Mouse (Mus musculus) inflammation-experienced regulatory T-cells, adult 6 months (primary cell): ENCODE measurements around the gene Naaa. TPM values are rescaled to one million over a fixed set of nuclear protein-coding genes. Genes with fewer than 3 reads are reported as not detected.

Source experiments
- ATAC-seq: one replicate; pipeline ENCODE4 v1.8.0; 2017
- polyA plus RNA-seq, 3 experiments: library from polyadenylated mRNA; unstranded; fragments of 100-300 nt; shearing (Covaris generic); gene quantifications; one replicate each; pipeline ENCODE4 v1.2.1; 2017

Gene Naaa
- polyA plus RNA-seq, 3 experiments from 2014 or later = 10.3 to 13.2 (median 11.2) TPM

DNA sequence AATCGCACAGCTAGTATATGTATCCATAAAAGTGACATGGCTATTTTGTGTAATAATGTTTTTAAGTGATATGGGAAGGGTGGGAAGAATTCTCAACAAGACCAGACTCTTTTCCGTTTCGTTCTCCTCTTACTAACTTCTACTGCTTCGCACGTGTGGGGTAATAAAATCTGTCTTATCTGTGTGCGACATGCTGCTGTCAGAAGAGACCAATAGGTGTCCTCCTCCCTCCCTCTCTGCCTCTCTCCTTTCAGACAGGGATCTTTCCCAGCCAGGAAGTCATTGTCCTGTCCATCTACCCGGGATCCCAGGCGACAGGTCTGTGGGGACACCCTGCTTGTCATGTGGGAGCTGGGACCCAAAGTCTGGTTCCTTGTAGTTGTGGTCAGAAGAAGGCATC lies 67.8 kb downstream of the Naaa start:
- ATAC-seq = no peak

Other genes starting within 250 kb of the Naaa start
- 1 to 10 TPM; 1.6 to 3.8 (median 3.6) TPM for gene Cdkl2, start 234.3 kb downstream of the Naaa start, polyA plus RNA-seq
- 100 to 1,000 TPM; 225 to 265 (median 245) TPM for gene G3bp2, start 194.5 kb downstream of the Naaa start, polyA plus RNA-seq
- gene Uso1, start 140.2 kb downstream of the Naaa start, polyA plus RNA-seq = 10 to 100 TPM; 31.3 to 36.7 (median 34.4) TPM
- gene U90926, start 62.8 kb downstream of the Naaa start, polyA plus RNA-seq = not detected
- gene Ppef2, start 21.9 kb downstream of the Naaa start, polyA plus RNA-seq = under 1 TPM; 0.20 to 0.44 (median 0.33) TPM
- gene Sdad1, start 32.3 kb upstream of the Naaa start, polyA plus RNA-seq = 10 to 100 TPM; 30.5 to 59.4 (median 50.2) TPM
- gene Cxcl9, start 49.9 kb upstream of the Naaa start, polyA plus RNA-seq = under 1 TPM in 1 of 3 experiments, not detected in 2; 0.99 TPM
- 10 to 100 TPM in 2 of 3 experiments, 1 to 10 TPM in 1; 8.3 to 26.9 (median 19.1) TPM for gene Art3, start 53.7 kb upstream of the Naaa start, polyA plus RNA-seq
- gene Cxcl10, start 70.7 kb upstream of the Naaa start, polyA plus RNA-seq = 10 to 100 TPM; 18.3 to 32.3 (median 19.9) TPM
- 10 to 100 TPM; 32.4 to 55.2 (median 40.2) TPM for gene Nup54, start 157.0 kb upstream of the Naaa start, polyA plus RNA-seq
- 1 to 10 TPM; 8.3 to 9.2 (median 8.5) TPM for gene Scarb2, start 228.7 kb upstream of the Naaa start, polyA plus RNA-seq